In genomic region chr7:137963470-137964095, GRCm38 (mm10) we compare ENCODE assay signal across 17 mouse cellular contexts.
DNase-seq lines count a peak whose midpoint lies in the region; ATAC-seq lines count a peak whose summit lies in the region.
"Had no signal": no experiment of that assay in that cellular context is flagged by ENCODE, and none has a peak within 500 bp of the region (broad histone marks: within the 10 kb centered on the region; RNA-seq: fewer than 3 reads in every experiment).

No protein-coding gene starts in this region.

- H3K4me2 ChIP-seq in hindbrain, embryonic 14.5 days (replicated peaks): no peak overlapping the region
- H3K4me2 ChIP-seq: embryonic facial prominence, embryonic 12.5 days; forebrain, embryonic 12.5 days; hindbrain, embryonic 15.5 days; limb, embryonic 12.5 days; stomach, embryonic 15.5 days had no signal

- no peak overlapping the region for H3K9ac ChIP-seq in hindbrain, embryonic 14.5 days
- H3K9ac ChIP-seq: embryonic facial prominence, embryonic 12.5 days; forebrain, embryonic 12.5 days; hindbrain, embryonic 15.5 days; limb, embryonic 12.5 days; stomach, embryonic 15.5 days had no signal

- peak; percentile 88 for ATAC-seq in frontal cortex, adult (ENCODE audit: low TSS enrichment)
- ATAC-seq in megakaryocyte-erythroid progenitor cell, adult 5-6 weeks (replicated peaks; ENCODE audit: low FRiP score, low TSS enrichment, poor library complexity, severe bottlenecking): no peak
- ATAC-seq in hindbrain, embryonic 14.5 days (ENCODE audit: low FRiP score): no peak

- H3K4me3 ChIP-seq in hindbrain, embryonic 14.5 days (replicated peaks; ENCODE audit: low read length): no peak overlapping the region
- H3K4me3 ChIP-seq: embryonic facial prominence, embryonic 12.5 days; forebrain, embryonic 12.5 days; heart, adult 2 months; hindbrain, embryonic 15.5 days; limb, embryonic 12.5 days; megakaryocyte, embryonic 14.5 days; stomach, embryonic 15.5 days had no signal

- H3K36me3 ChIP-seq in hindbrain, embryonic 14.5 days (replicated peaks; ENCODE audit: control insufficient read depth, insufficient read depth): no peaks in the 10 kb centered on the region
- H3K36me3 ChIP-seq: embryonic facial prominence, embryonic 12.5 days; forebrain, embryonic 12.5 days; hindbrain, embryonic 15.5 days; limb, embryonic 12.5 days; stomach, embryonic 15.5 days had no signal

- no peaks in the 10 kb centered on the region for H3K9me3 ChIP-seq in hindbrain, embryonic 14.5 days (ENCODE audit: control insufficient read depth, low read length)
- H3K9me3 ChIP-seq: embryonic facial prominence, embryonic 12.5 days; forebrain, embryonic 12.5 days; hindbrain, embryonic 15.5 days; limb, embryonic 12.5 days; megakaryocyte, embryonic 14.5 days; stomach, embryonic 15.5 days had no signal

- no peak overlapping the region for H3K27ac ChIP-seq in hindbrain, embryonic 14.5 days
- H3K27ac ChIP-seq: embryonic facial prominence, embryonic 12.5 days; forebrain, embryonic 12.5 days; heart, adult 2 months; hindbrain, embryonic 15.5 days; limb, embryonic 12.5 days; stomach, embryonic 15.5 days had no signal

- no peaks in the 10 kb centered on the region for H3K27me3 ChIP-seq in hindbrain, embryonic 14.5 days (ENCODE audit: control insufficient read depth, insufficient read depth, low read length)
- H3K27me3 ChIP-seq: embryonic facial prominence, embryonic 12.5 days; forebrain, embryonic 12.5 days; hindbrain, embryonic 15.5 days; limb, embryonic 12.5 days; megakaryocyte, embryonic 14.5 days; stomach, embryonic 15.5 days had no signal

- 55% methylated on average over 3 of the region's 3 CpGs for WGBS in hindbrain, embryonic 14.5 days

- no peaks in the 10 kb centered on the region for H3K4me1 ChIP-seq in hindbrain, embryonic 14.5 days (replicated peaks; ENCODE audit: control insufficient read depth, insufficient read depth, low read length)
- H3K4me1 ChIP-seq: embryonic facial prominence, embryonic 12.5 days; forebrain, embryonic 12.5 days; hindbrain, embryonic 15.5 days; limb, embryonic 12.5 days; megakaryocyte, embryonic 14.5 days; stomach, embryonic 15.5 days had no signal

- peak; percentile 8 to 15 for DNase-seq in heart, postnatal 10 days
- no peak for DNase-seq in heart, postnatal 4 days
- DNase-seq in cerebellum, adult 11-12 months: peak; percentile 30
- DNase-seq in left cerebral cortex, postnatal 25 days (ENCODE audit: low spot score in 2 of 2): peak; percentile 24 to 71
- no peak for DNase-seq in adrenal gland, postnatal 4 days (ENCODE audit: low spot score in 2 of 2)
- DNase-seq in hindbrain, embryonic 14.5 days (ENCODE audit: low spot score): no peak
- DNase-seq: lung, adult 2 months; thymus, postnatal 4 days had no signal

- intact Hi-C loops in heart, postnatal 10 days (cut with DNase I): no loop called here
- intact Hi-C loops in left cerebral cortex, postnatal 25 days (cut with DNase I): no loop called here

Comparison
In these comparisons a context has a peak if more than half of its experiments do, and no peak if none do; other contexts are left out.
1. DNase-seq: peak in heart, postnatal 10 days (2 of 2), cerebellum, adult 11-12 months (single experiment) and left cerebral cortex, postnatal 25 days (2 of 2); none in heart, postnatal 4 days (single experiment), adrenal gland, postnatal 4 days (0 of 2) and hindbrain, embryonic 14.5 days (single experiment).